Mouse (Mus musculus): ENCODE results near the gene Slc30a9. TPM values are rescaled to one million over a fixed set of nuclear protein-coding genes. Genes with fewer than 3 reads are reported as not detected.

Gene Slc30a9
- polyA plus RNA-seq, 1 experiment from 2014 or later: 129 TPM

DNA sequence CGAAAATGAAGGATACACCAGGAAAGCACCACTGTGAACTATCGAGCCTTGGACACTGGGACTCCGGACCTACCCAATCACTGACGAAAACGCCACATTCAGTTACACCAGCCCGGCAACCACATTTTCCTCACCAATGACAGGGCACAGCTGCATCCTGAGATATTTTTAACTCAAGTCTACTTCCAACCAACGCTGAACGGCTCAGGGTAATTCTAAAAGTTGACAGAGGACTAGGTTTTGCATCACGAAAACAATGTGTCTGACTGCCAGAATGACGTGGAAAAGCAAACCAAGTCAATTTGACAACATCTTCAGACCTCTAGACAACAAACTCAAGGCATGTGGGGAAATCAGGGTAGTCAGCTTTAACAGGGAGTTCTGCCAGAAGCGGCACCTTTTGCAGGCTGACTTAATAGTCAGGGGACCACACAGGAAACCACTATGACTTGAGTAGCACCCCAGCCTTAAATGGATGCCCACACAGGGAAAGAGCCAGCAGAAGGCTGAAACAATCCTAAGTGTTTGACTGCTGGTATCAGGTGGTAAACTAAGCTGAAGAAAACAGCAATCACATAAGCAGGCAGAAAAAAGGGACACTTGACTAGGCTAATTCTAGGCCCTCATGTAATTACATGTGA, 88.6 kb downstream of the Slc30a9 start:
- peak overlapping the region; percentile 28 for H3K27ac ChIP-seq
- no peak overlapping the region for H3K4me3 ChIP-seq
- no peaks in the 10 kb centered on the region for H3K27me3 ChIP-seq
- 45% methylated on average over 11 of the region's 11 CpGs for WGBS
- ATAC-seq (replicated peaks; ENCODE audit: insufficient number of reproducible peaks, insufficient read depth, low FRiP score, low read depth): no peak
- peaks cover 21% of the 10 kb centered on the region; the same call in 1 of the 2 replicates for H3K36me3 ChIP-seq
- no peak overlapping the region for H3K9ac ChIP-seq
- H3K9me3 ChIP-seq (replicated peaks): no peaks in the 10 kb centered on the region
- peaks cover 10% of the 10 kb centered on the region for H3K4me1 ChIP-seq (replicated peaks)
- H3K4me2 ChIP-seq: peak overlapping the region; percentile 24; the same call in 1 of the 2 replicates

DNA sequence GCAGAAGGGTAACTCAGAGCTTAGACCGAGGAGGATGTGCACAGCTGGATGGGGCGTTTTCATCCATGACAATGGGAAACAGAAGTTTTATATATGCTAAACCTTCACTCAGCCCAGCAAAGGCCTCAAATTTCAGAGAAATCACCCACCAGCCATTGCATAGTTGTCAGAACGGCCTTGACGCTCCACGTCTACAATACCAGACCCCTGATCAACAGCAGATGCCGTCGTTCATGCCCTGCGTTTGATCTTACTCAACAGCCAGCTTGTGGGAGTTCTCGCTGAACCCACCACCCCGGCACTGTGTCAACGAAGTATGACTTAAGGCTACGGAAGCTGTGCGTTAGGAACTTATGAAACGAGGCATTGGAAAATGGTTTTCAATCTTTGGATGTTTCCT, 90.4 kb downstream of the Slc30a9 start:
- no peak overlapping the region for H3K9ac ChIP-seq
- H3K4me3 ChIP-seq: no peak overlapping the region
- no peak overlapping the region for H3K27ac ChIP-seq
- H3K27me3 ChIP-seq: no peaks in the 10 kb centered on the region
- peaks cover 10% of the 10 kb centered on the region for H3K4me1 ChIP-seq (replicated peaks)
- H3K9me3 ChIP-seq (replicated peaks): no peaks in the 10 kb centered on the region
- no peak for ATAC-seq (replicated peaks; ENCODE audit: insufficient number of reproducible peaks, insufficient read depth, low FRiP score, low read depth)
- 88% methylated on average over 14 of the region's 14 CpGs for WGBS
- peaks cover 21% of the 10 kb centered on the region; the same call in 1 of the 2 replicates for H3K36me3 ChIP-seq
- H3K4me2 ChIP-seq: no peak overlapping the region

DNA sequence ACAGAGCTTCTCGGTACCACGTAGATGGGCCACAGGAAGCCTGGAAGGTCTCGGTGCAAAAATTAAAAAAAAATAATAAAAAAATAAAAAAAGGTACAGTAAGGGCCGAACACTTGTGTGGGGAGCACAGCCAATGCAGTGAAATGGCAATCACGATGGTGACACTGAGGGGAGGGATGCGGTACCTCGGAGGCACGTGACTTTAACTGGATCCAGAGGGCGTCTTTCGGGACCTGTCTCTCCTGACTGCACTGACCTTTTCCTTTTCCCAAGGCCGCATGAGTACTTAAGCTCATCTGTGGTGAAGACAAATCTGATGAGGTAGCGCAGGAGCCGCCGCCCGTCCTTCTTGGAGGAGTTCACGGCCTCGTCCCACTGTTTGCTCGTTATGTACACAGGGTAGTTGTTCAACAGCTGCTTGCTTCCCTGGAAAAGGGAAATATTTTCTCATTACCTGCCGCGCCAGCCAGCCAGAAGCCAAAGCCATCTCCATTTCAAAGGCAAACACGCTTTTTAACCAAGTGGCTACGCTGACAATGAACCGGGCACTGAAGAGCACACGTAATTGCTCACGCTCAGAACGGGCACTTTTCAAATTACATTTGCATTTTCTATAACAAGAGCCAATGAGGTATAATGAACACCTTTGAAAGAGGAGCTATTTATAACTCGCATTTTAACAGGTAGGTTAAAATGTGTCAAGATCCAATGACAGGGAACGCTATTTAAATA, 93.3 kb downstream of the Slc30a9 start:
- Histone ChIP-seq H3K4me1 (replicated peaks) (peaks cover 5% of the 10 kb centered on the region), H3K27ac (no peak overlapping the region), H3K27me3 (no peaks in the 10 kb centered on the region), H3K4me2 (no peak overlapping the region), H3K4me3 (no peak overlapping the region), H3K9me3 (replicated peaks) (no peaks in the 10 kb centered on the region), H3K36me3 (peaks cover 25% of the 10 kb centered on the region; the same call in 1 of the 2 replicates), H3K9ac (no peak overlapping the region)
- WGBS: 89% methylated on average over 28 of the region's 28 CpGs
- no peak for ATAC-seq (replicated peaks; ENCODE audit: insufficient number of reproducible peaks, insufficient read depth, low FRiP score, low read depth)

DNA sequence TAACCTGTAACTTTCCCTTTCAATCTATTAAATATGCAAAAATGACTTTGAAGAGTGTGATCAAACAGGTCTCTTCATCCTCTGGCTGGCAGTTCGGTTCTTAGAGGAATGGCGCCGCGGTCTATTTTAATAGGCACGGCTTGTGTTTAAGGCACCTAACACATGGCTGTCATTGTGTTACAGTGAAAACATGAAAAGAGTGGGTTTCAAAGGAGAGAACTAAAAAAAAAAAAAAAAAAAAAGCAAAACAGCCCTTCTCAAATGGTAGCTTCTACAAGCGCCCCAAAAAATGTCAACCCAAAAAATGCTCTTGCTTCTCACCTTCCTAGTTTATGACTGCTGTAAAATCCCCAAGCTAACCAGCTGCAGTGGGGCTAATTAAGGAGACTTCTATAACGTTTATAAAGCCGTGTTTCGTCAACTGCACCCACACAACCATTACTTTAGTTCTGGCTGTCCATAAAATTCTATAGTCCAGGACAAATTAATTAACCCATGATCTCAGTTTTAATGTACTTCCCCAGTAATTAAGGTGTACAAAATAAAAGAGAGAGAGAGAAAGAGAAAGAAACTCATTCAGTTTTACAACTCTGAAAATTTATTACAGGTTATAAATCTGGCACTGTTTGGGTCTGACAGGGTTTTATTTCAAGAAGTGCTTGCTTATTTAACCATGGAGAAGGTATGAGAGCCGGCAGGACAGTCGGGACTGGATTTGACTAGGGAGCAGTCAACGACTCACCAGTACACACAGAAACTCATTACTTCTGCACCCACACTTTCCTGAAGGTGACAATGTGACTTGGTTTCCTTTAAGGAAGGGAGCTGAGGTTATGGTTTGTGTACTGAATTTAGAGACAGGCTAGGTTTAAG, 94.1 kb downstream of the Slc30a9 start:
- no peak overlapping the region for H3K27ac ChIP-seq
- no peak for ATAC-seq (replicated peaks; ENCODE audit: insufficient number of reproducible peaks, insufficient read depth, low FRiP score, low read depth)
- H3K4me1 ChIP-seq (replicated peaks): no peaks in the 10 kb centered on the region; the same call in 1 of the 2 replicates
- H3K36me3 ChIP-seq: peaks cover 25% of the 10 kb centered on the region; the same call in 1 of the 2 replicates
- WGBS: 88% methylated on average over 12 of the region's 12 CpGs
- H3K4me3 ChIP-seq: no peak overlapping the region
- H3K27me3 ChIP-seq: no peaks in the 10 kb centered on the region
- H3K4me2 ChIP-seq: no peak overlapping the region
- no peak overlapping the region for H3K9ac ChIP-seq
- no peaks in the 10 kb centered on the region for H3K9me3 ChIP-seq (replicated peaks)

DNA sequence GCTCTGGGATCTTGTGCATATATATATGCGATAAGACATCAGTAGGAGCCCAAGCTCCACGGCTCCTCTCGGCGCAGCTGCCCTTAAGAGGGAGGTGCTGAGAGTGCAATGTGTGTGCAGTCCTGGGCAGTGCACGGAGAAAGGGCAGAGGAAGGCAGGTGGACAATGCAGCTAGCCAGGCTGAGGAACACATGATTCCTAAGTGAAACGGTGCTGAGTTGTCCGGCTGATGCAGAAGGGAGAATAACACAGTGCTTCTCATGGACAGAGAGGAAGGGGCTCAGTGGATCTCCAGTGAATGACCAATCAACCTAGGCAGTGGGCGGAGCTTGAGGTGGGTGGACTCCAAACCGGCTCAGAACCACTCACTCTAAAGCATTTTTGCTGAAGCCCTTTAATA, 94.9 kb downstream of the Slc30a9 start:
- no peak overlapping the region for H3K4me3 ChIP-seq
- no peaks in the 10 kb centered on the region for H3K27me3 ChIP-seq
- H3K4me1 ChIP-seq (replicated peaks): no peaks in the 10 kb centered on the region
- no peak overlapping the region for H3K9ac ChIP-seq
- H3K9me3 ChIP-seq (replicated peaks): no peaks in the 10 kb centered on the region
- WGBS: 69% methylated on average over 9 of the region's 9 CpGs
- no peak overlapping the region for H3K27ac ChIP-seq
- no peak for ATAC-seq (replicated peaks; ENCODE audit: insufficient number of reproducible peaks, insufficient read depth, low FRiP score, low read depth)
- no peak overlapping the region for H3K4me2 ChIP-seq
- peaks cover 25% of the 10 kb centered on the region; the same call in 1 of the 2 replicates for H3K36me3 ChIP-seq

DNA sequence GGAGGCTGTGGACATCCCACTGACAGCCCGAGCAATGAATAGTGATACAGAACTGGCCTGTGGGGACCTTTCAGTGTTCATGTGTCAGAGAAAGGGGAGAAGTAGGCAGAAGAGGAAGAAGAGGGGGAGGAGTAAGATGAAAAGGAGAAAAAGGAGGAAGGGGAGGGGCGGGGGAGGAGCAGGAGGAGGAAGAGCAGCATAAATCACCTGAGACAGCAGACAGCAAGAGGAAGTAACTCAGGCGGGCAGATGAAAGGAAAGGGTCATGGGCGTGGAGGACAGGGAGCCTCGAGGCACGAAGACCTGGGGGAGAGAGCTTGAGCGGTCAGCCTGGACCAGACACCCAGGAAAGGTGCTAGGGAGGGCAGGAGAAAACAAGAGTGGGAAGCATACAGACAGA, 97.6 kb downstream of the Slc30a9 start:
- no peaks in the 10 kb centered on the region for H3K9me3 ChIP-seq (replicated peaks)
- H3K9ac ChIP-seq: no peak overlapping the region
- ATAC-seq (replicated peaks; ENCODE audit: insufficient number of reproducible peaks, insufficient read depth, low FRiP score, low read depth): no peak
- peaks cover 16% of the 10 kb centered on the region for H3K4me1 ChIP-seq (replicated peaks)
- 63% methylated on average over 7 of the region's 7 CpGs for WGBS
- H3K27ac ChIP-seq: no peak overlapping the region
- peaks cover 8% of the 10 kb centered on the region; the same call in 1 of the 2 replicates for H3K36me3 ChIP-seq
- H3K4me2 ChIP-seq: no peak overlapping the region
- no peaks in the 10 kb centered on the region for H3K27me3 ChIP-seq
- no peak overlapping the region for H3K4me3 ChIP-seq

DNA sequence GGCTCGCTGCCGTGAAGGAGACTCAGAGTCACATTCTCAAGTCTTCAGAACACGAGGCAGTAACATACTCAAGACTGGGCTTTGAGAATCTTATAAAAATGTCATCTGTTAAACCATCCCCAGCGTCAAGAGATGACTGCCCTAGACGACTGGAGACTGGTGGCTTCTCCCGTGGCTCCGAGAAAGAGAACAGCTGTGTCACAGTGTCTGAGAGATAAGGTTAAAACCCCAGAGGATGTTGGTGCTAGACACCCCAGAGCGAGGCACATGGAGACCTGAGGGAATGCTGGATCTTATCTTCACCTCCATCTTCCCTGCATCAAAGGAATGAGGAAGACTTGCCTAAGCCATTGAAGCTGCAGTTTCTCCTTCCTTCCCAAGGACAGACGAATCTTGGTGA, 98.2 kb downstream of the Slc30a9 start:
- WGBS: 65% methylated on average over 9 of the region's 9 CpGs
- Histone ChIP-seq H3K27me3 (no peaks in the 10 kb centered on the region), H3K9me3 (replicated peaks) (no peaks in the 10 kb centered on the region), H3K9ac (no peak overlapping the region), H3K4me1 (replicated peaks) (peaks cover 22% of the 10 kb centered on the region), H3K4me3 (no peak overlapping the region), H3K36me3 (peaks cover 5% of the 10 kb centered on the region; the same call in 1 of the 2 replicates), H3K4me2 (no peak overlapping the region), H3K27ac (no peak overlapping the region)
- ATAC-seq (replicated peaks; ENCODE audit: insufficient number of reproducible peaks, insufficient read depth, low FRiP score, low read depth): no peak

Other genes starting within 250 kb of the Slc30a9 start
- 0.35 and 2.2 TPM in 2 replicates for gene Phox2b, start 207.7 kb upstream of the Slc30a9 start, polyA plus RNA-seq (2015; fragmentation: Nextera tagmentation; extraction: Ambion mirVana)
- gene Tmem33, start 46.4 kb upstream of the Slc30a9 start, polyA plus RNA-seq (2015; fragmentation: Nextera tagmentation; extraction: Ambion mirVana): 46.4 and 47.0 TPM in 2 replicates
- 11.9 and 12.2 TPM in 2 replicates for gene Bend4, start 121.4 kb downstream of the Slc30a9 start, polyA plus RNA-seq (2015; fragmentation: Nextera tagmentation; extraction: Ambion mirVana)

All from heart, embryonic 15.5 days (tissue).